Mouse (Mus musculus) liver, adult 2 months (tissue): ENCODE measurements around the gene Btk. TPM values are rescaled to one million over a fixed set of nuclear protein-coding genes. Genes with fewer than 3 reads are reported as not detected.

ENCODE experiments used
- DNase-seq: peaks from one replicate; pipeline ENCODE4 v3.0.0-alpha.2; 2011; ENCODE audit warnings: low read depth, low spot score; ENCODE audit errors: extremely low read depth
- H3K27ac ChIP-seq: fragments of 200-500 bp; replicated peaks from 2 replicates; pipeline ENCODE4 v1.5.1; 2012; ENCODE audit warnings: low read depth, mild to moderate bottlenecking, control low read depth, inconsistent platforms, low read length; ENCODE audit not compliant: insufficient read depth
- H3K27me3 ChIP-seq: fragments of 200-500 bp; 2 replicates; pipeline ENCODE4 v1.6.1; 2012; ENCODE audit warnings: mild to moderate bottlenecking, moderate library complexity, low read length, inconsistent platforms; ENCODE audit not compliant: control insufficient read depth, insufficient read depth
- H3K36me3 ChIP-seq: fragments of 200-500 bp; 2 replicates; pipeline ENCODE4 v1.6.1; 2012; ENCODE audit warnings: low read length, inconsistent platforms; ENCODE audit not compliant: control insufficient read depth, insufficient read depth
- H3K4me1 ChIP-seq: fragments of 200-500 bp; 2 replicates; pipeline ENCODE4 v1.6.1; 2011; ENCODE audit warnings: low read length; ENCODE audit not compliant: control insufficient read depth, insufficient read depth
- H3K4me3 ChIP-seq: fragments of 200-500 bp; 2 replicates; pipeline ENCODE4 v1.5.1; 2011; ENCODE audit warnings: low read depth, mild to moderate bottlenecking, control low read depth, low read length, moderate library complexity; ENCODE audit not compliant: insufficient read depth
- H3K79me2 ChIP-seq: fragments of 200-500 bp; 2 replicates; pipeline ENCODE4 v1.6.1; 2012; ENCODE audit warnings: inconsistent platforms, mild to moderate bottlenecking, low read length, moderate library complexity; ENCODE audit not compliant: control insufficient read depth, insufficient read depth
- H3K9ac ChIP-seq: fragments of 200-500 bp; 2 replicates; pipeline ENCODE4 v1.6.1; 2012; ENCODE audit warnings: low read depth, mild to moderate bottlenecking, control low read depth, inconsistent platforms, low read length
- CTCF ChIP-seq: fragments of 200-500 bp; IDR thresholded peaks from 2 replicates; pipeline ENCODE4 v1.5.1; 2011; ENCODE audit warnings: low read depth, low read length, control low read depth
- POLR2A ChIP-seq: fragments of 200-500 bp; IDR thresholded peaks from 2 replicates; pipeline ENCODE4 v1.6.1; 2011; ENCODE audit warnings: low read length, control low read depth; ENCODE audit not compliant: insufficient read depth; ENCODE audit errors: extremely low read depth
- WGBS: fragments of 180-500 bp; shearing (Covaris S2); methylation state at CpG from one replicate; pipeline ENCODE4 v1.1.7; 2018; 5-methylcytosine and 5-hydroxymethylcytosine counted together
- polyA plus RNA-seq: library from polyadenylated mRNA; depleted of rRNA; stranded (reverse); fragments of >200 nt; gene quantifications from 2 replicates; pipeline ENCODE4 v1.2.3, GENCODE M21; 2012
- total RNA-seq: library from RNA; depleted of rRNA; stranded (reverse); fragments of >200 nt; gene quantifications from 2 replicates; pipeline ENCODE4 v1.2.3, GENCODE M21; 2014

Gene Btk
- total and polyA plus RNA-seq, 2 experiments = 0.35 to 0.83 TPM

DNA sequence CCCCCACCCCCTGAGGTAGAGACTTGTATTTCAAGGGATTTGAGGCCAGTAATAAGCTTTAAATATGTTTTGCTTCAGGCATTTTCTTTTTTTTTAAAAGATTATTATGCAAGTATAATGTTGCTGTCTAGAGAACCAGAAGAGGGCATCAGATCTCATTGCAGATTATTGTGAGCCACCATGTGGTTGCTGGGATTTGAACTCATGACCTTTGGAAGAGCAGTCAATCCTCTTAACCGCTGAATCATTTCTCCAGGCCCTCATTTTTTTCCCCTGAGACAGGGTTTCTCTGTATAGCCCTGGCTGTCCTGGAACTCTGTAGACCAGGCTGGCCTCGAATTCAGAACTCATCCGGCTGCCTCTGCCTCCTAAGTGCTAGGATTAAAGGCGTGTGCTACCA lies 4.9 kb upstream of the Btk start:
- 88% methylated on average over 4 of the region's 4 CpGs for WGBS
- Histone ChIP-seq H3K79me2 (no peaks in the 10 kb centered on the region), H3K36me3 (peaks cover 13% of the 10 kb centered on the region), H3K4me1 (peaks cover 3% of the 10 kb centered on the region; the same call in 1 of the 2 replicates), H3K27ac (no peak overlapping the region), H3K4me3 (no peak overlapping the region), H3K27me3 (no peaks in the 10 kb centered on the region), H3K9ac (no peak overlapping the region)
- no peak for TF ChIP-seq POLR2A
- TF ChIP-seq CTCF = no peak
- no peak for DNase-seq

DNA sequence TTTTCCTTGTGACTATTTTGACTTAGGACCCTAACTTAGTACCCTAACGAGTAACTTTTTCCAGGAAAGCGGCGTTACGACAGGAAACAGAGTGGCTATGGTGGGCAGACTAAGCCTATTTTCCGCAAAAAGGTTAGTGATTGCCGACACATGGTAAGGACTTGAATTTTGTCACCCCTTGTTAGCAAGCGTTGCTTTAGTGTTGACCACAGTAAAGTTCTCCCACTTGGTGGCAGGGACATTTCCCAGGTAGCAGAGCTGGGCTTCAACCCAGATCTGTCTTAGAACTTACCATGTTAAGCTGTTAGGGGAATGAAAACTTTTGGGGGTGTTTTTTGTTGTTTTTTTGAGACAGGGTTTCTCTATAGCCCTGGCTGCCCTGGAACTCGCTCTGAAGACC lies 3.1 kb upstream of the Btk start:
- H3K4me3 ChIP-seq = peak overlapping the region; percentile 19; the same call in 1 of the 2 replicates

DNA sequence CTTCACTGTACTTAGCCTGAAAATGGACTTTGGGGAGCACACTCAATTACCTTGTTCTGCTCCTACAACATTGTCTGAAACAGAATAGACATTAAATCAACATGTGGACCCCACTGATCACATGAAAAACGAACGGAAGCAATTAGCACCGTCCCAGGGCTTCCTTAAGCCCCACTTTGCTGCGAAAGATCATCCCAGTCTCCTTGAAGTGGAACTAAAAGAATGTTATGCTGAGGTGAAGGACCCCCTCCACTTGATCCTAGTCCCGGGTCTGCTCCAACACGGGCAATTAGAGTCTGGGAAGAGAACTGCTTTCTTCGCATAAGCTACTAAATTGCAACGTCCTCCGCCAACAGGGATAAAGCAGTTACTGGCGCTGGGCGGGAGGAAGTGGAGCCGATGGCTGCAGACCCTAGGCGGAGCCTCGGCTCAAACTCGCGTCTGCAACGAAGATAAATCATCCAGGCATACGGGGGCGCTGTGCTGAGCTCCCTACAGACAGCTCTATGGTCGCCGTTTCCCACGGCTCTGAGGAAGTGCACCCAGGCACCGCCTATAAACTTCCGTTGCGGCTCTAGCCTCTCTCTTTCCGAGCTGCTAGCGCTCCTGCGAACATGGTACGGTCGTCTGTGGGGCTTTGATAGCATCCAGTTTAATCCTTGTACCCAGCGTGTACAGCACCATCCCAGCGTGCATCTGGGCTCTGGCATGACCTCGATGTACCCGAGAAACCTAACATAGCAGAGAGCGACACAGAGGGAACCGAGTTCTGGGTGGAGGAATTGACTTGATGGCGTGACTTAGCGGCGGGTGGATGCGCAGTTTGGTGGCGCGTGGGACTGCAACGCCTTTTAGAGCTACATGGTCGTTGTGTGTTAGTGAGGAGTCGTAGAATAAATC lies 2.0 kb upstream of the Btk start, which contains the start of gene Rpl36a:
TSS of gene Rpl36a (plus strand) at position 552 of the 900 bp plus-strand sequence.
- peak; percentile 83 for DNase-seq
- Histone ChIP-seq H3K4me3 (peak within 1 kb of the TSS; percentile 73), H3K27me3 (no peaks in the 10 kb centered on the region), H3K27ac (peak within 1 kb of the TSS; percentile 71), H3K36me3 (peaks cover 13% of the 10 kb centered on the region), H3K9ac (peak within 1 kb of the TSS; percentile 63), H3K4me1 (peaks cover 3% of the 10 kb centered on the region; the same call in 1 of the 2 replicates), H3K79me2 (no peaks in the 10 kb centered on the region)
- peak; percentile 75 for TF ChIP-seq CTCF
- peak; percentile 73 for TF ChIP-seq POLR2A
- whole genome bisulfite sequencing = under 1% methylated on average over 45 of the region's 45 CpGs

More for the DNA sequence above, 3.1 kb upstream of the Btk start:
- 13% methylated on average over 8 of the region's 8 CpGs for WGBS
- DNase-seq = no peak
- H3K9ac ChIP-seq = peak overlapping the region; percentile 59; the same call in 1 of the 2 replicates
- H3K27me3 ChIP-seq = no peaks in the 10 kb centered on the region
- H3K36me3 ChIP-seq = peaks cover 13% of the 10 kb centered on the region
- TF ChIP-seq POLR2A (no peak), CTCF (no peak)
- H3K79me2 ChIP-seq = no peaks in the 10 kb centered on the region
- peaks cover 3% of the 10 kb centered on the region; the same call in 1 of the 2 replicates for H3K4me1 ChIP-seq
- H3K27ac ChIP-seq = no peak overlapping the region

DNA sequence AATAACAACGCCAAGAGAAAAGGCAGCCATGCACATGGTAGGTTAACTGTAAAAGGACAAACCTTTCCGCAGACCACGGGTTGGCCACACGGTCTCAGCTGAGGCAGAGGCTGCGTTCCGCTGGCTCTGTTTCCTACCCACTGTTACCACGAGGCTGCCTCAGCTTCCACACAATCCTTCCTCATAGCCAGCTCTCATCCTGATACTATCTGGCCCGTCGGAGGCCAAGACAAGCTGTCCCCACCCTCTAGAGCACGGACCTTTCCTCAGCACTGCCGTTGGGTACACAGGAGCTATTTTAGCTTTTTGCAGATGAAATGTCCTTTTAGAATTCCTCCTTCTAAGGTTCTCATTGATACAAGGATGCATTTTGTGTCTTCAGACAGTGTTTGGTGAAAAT lies 1.1 kb downstream of the Btk start:
- DNase-seq = no peak
- WGBS = 89% methylated on average over 11 of the region's 11 CpGs
- Histone ChIP-seq H3K4me3 (peak overlapping the region; percentile 33; the same call in 1 of the 2 replicates), H3K79me2 (no peaks in the 10 kb centered on the region), H3K36me3 (no peaks in the 10 kb centered on the region; the same call in 1 of the 2 replicates), H3K27me3 (no peaks in the 10 kb centered on the region), H3K9ac (no peak overlapping the region), H3K27ac (no peak overlapping the region; the same call in 1 of the 2 replicates), H3K4me1 (peaks cover 3% of the 10 kb centered on the region; the same call in 1 of the 2 replicates)
- no peak for TF ChIP-seq CTCF
- no peak for TF ChIP-seq POLR2A

DNA sequence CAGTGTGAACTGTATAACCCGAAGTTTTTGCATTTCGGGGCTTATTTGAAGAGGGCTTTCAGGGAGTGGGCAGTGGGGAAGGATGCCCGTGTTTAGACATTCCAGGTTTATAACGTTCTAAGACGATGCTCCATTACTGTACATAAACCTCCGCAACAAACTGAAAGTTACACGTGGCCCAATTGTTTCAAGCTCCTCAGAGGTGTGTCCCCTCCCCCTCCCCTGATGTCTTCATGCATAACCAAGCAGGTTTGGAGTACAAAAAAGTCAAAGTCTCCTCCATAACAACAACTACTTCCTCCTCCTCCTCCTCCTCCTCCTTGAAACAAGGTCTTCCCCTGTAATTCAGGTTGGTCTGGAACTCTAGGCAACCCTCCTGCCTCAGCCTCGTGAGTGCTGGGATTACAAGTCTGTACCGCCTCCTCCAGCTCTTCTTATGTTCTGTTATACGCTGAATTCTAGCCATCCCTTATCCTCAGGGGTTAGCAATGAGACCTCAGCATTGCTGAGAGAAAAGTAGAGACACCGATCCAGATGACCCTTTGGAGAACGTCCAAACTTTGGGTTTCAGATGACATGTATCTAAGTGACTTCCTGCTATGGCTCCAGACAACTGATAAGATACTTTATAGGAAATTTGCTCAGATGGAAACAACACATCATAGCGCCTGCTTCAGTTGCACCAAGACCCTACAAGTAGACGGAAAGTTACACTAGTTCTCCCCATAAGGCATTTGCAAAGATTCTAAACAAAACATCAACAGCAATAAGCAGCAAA lies 2.7 kb downstream of the Btk start:
- H3K4me3 ChIP-seq = no peak overlapping the region
- no peaks in the 10 kb centered on the region for H3K27me3 ChIP-seq
- TF ChIP-seq CTCF (no peak), POLR2A (no peak)
- no peak overlapping the region for H3K9ac ChIP-seq
- 78% methylated on average over 14 of the region's 14 CpGs for WGBS
- H3K4me1 ChIP-seq = no peaks in the 10 kb centered on the region; the same call in 1 of the 2 replicates
- DNase-seq = no peak
- H3K27ac ChIP-seq = no peak overlapping the region
- H3K36me3 ChIP-seq = no peaks in the 10 kb centered on the region
- no peaks in the 10 kb centered on the region for H3K79me2 ChIP-seq
